Mouse (Mus musculus) heart, postnatal 14 days (tissue): ENCODE measurements around the gene Pla2g2c. TPM values are rescaled to one million over a fixed set of nuclear protein-coding genes. Genes with fewer than 3 reads are reported as not detected.

Experiments used
- DNase-seq, 2 experiments: peaks; one replicate each; pipeline ENCODE4 v3.0.0; 2021 to 2022
- intact Hi-C: fragments of 180-260 bp; cut with DNase I; formaldehyde crosslinking; loops from one replicate; pipeline ENCODE4 v1.15.1; 2025
- total RNA-seq, 2 experiments: library from RNA; stranded (reverse); gene quantifications; 2 replicates each; pipeline ENCODE4 v1.2.3; 2021

Pla2g2c gene
- total RNA-seq, 2 experiments from 2014 or later, result not detected

GRCm38 (mm10) chr4:138739136-138739851 is 14.7 kb downstream of the Pla2g2c start:
- intact Hi-C loops, result no loop called here
- DNase-seq, result no peak

- intact Hi-C loops, result no loop called here
- DNase-seq, result no peak
Observed at GRCm38 (mm10) chr4:138745884-138746283, 21.3 kb downstream of the Pla2g2c start.

GRCm38 (mm10) chr4:138746866-138747265 is 22.3 kb downstream of the Pla2g2c start:
- no peak for DNase-seq
- intact Hi-C loops, result no loop called here

- DNase-seq, result no peak
- intact Hi-C loops, result loop anchor here (1.0 to 2.0 kb wide), 3 partner anchors 39 to 103 kb away; no protein-coding TSS in a partner anchor
Observed at GRCm38 (mm10) chr4:138747851-138748250, 23.3 kb downstream of the Pla2g2c start.

GRCm38 (mm10) chr4:138748369-138749072 is 23.9 kb downstream of the Pla2g2c start:
- peak; percentile 34 to 59 for DNase-seq
- intact Hi-C loops, result loop anchor here (1.0 to 2.0 kb wide), 3 partner anchors 40 to 103 kb away; no protein-coding TSS in a partner anchor

GRCm38 (mm10) chr4:138752603-138753002 is 28.0 kb downstream of the Pla2g2c start:
- DNase-seq, result no peak
- intact Hi-C loops, result no loop called here

GRCm38 (mm10) chr4:138753608-138754007 is 29.0 kb downstream of the Pla2g2c start:
- no peak for DNase-seq
- intact Hi-C loops, result no loop called here

- DNase-seq, result no peak
- intact Hi-C loops, result no loop called here
Observed at GRCm38 (mm10) chr4:138754432-138754831, 29.8 kb downstream of the Pla2g2c start.

- intact Hi-C loops, result no loop called here
- no peak for DNase-seq
Observed at GRCm38 (mm10) chr4:138755439-138755838, 30.8 kb downstream of the Pla2g2c start.

- DNase-seq, result no peak
- intact Hi-C loops, result no loop called here
Observed at GRCm38 (mm10) chr4:138755983-138756382, 31.4 kb downstream of the Pla2g2c start.

- intact Hi-C loops, result no loop called here
- DNase-seq, result no peak
Observed at GRCm38 (mm10) chr4:138757416-138757815, 32.8 kb downstream of the Pla2g2c start, which contains the start of gene Pla2g2f. Gene Pla2g2f (minus strand): TSS chr4:138757626.

GRCm38 (mm10) chr4:138762266-138762665 is 37.7 kb downstream of the Pla2g2c start:
- intact Hi-C loops, result no loop called here
- DNase-seq, result no peak

GRCm38 (mm10) chr4:138771970-138772369 is 47.4 kb downstream of the Pla2g2c start:
- intact Hi-C loops, result no loop called here
- no peak for DNase-seq

- intact Hi-C loops, result no loop called here
- DNase-seq, result no peak
Observed at GRCm38 (mm10) chr4:138772386-138772785, 47.8 kb downstream of the Pla2g2c start.

- no peak for DNase-seq
Observed at GRCm38 (mm10) chr4:138775435-138775834, 50.8 kb downstream of the Pla2g2c start, which contains the start of gene Pla2g2d. Gene Pla2g2d (plus strand): TSS chr4:138775735.

GRCm38 (mm10) chr4:138777417-138778407 is 53.1 kb downstream of the Pla2g2c start:
- DNase-seq, result no peak
- intact Hi-C loops, result no loop called here

More at GRCm38 (mm10) chr4:138775435-138775834, 50.8 kb downstream of the Pla2g2c start, which contains the start of gene Pla2g2d:
- intact Hi-C loops, result no loop called here

GRCm38 (mm10) chr4:138780300-138780699 is 55.7 kb downstream of the Pla2g2c start:
- intact Hi-C loops, result no loop called here

GRCm38 (mm10) chr4:138782098-138782497 is 57.5 kb downstream of the Pla2g2c start:
- intact Hi-C loops, result no loop called here
- no peak for DNase-seq

More at GRCm38 (mm10) chr4:138780300-138780699, 55.7 kb downstream of the Pla2g2c start:
- no peak for DNase-seq

- no peak for DNase-seq
- intact Hi-C loops, result no loop called here
Observed at GRCm38 (mm10) chr4:138785721-138786120, 61.1 kb downstream of the Pla2g2c start.

- DNase-seq, result peak in 1 of 2 experiments; percentile 26
- intact Hi-C loops, result no loop called here
Observed at GRCm38 (mm10) chr4:138786141-138786540, 61.5 kb downstream of the Pla2g2c start.
